Mouse (Mus musculus) small intestine, adult 2 months (tissue): Measurements from ENCODE around the gene Mrtfa. TPM values are rescaled to one million over a fixed set of nuclear protein-coding genes. Genes with fewer than 3 reads are reported as not detected.

Experiments
- H3K27ac ChIP-seq: fragments of 200-500 bp; 2 replicates; pipeline ENCODE4 v1.5.1; 2012; ENCODE audit warnings: low read depth, low read length, control low read depth, inconsistent platforms; ENCODE audit not compliant: insufficient read depth
- H3K27me3 ChIP-seq: fragments of 200-500 bp; 2 replicates; pipeline ENCODE4 v1.6.1; 2012; ENCODE audit warnings: mild to moderate bottlenecking, moderate library complexity, low read length, inconsistent platforms; ENCODE audit not compliant: control insufficient read depth, insufficient read depth
- H3K36me3 ChIP-seq: fragments of 200-500 bp; 2 replicates; pipeline ENCODE4 v1.6.1; 2012; ENCODE audit warnings: mild to moderate bottlenecking, low read length, control low read depth, inconsistent platforms; ENCODE audit not compliant: control insufficient read depth, insufficient read depth
- H3K4me1 ChIP-seq: fragments of 200-500 bp; 2 replicates; pipeline ENCODE4 v1.6.1; 2012; ENCODE audit warnings: low read length, inconsistent platforms, mixed read lengths; ENCODE audit not compliant: control insufficient read depth, insufficient read depth, insufficient read length
- H3K4me3 ChIP-seq: fragments of 200-500 bp; 2 replicates; pipeline ENCODE4 v1.5.1; 2012; ENCODE audit warnings: low read depth, mild to moderate bottlenecking, control low read depth, inconsistent platforms, low read length, moderate library complexity
- CTCF ChIP-seq: fragments of 200-500 bp; IDR thresholded peaks from 2 replicates; pipeline ENCODE4 v1.5.1; 2012; ENCODE audit warnings: low read depth, mild to moderate bottlenecking, control low read depth, inconsistent platforms, low read length, moderate library complexity, mixed read lengths; ENCODE audit not compliant: insufficient replicate concordance, insufficient read length; ENCODE audit errors: extremely low read depth
- POLR2A ChIP-seq: fragments of 200-500 bp; IDR thresholded peaks from 2 replicates; pipeline ENCODE4 v1.6.1; 2012; ENCODE audit warnings: low read depth, mild to moderate bottlenecking, control low read depth, inconsistent platforms, low read length, moderate library complexity
- WGBS: fragments of 180-500 bp; shearing (Covaris S2); methylation state at CpG from one replicate; pipeline ENCODE4 v1.1.7; 2018; 5-methylcytosine and 5-hydroxymethylcytosine counted together
- polyA plus RNA-seq: library from polyadenylated mRNA; depleted of rRNA; stranded (reverse); fragments of >200 nt; gene quantifications from 2 replicates; pipeline ENCODE4 v1.2.3, GENCODE M21; 2012

Mrtfa gene
- polyA plus RNA-seq, 1 experiment: 34.5 TPM

DNA sequence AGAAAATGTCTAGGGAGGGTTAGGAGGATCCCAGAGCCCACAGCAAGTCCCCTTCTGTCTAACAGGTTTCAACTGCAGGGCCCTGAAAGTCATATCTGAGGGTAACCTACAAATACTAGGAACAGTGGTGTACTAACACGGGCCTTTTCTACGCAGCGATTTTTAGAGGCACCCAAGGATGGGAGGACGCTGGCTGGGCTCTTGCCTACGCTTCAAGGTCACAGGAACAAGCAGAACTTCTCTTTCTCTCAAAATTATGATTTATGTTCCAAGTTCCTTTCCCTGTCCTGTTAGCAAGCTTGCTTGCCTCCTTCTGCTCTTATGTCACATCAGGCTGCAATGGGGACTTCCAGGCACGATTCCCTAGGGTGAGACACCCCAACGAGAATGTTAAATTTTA lies 144.5 kb downstream of the Mrtfa start:
- Histone ChIP-seq H3K4me3 (no peak overlapping the region), H3K27ac (peak overlapping the region; percentile 52), H3K27me3 (no peaks in the 10 kb centered on the region), H3K36me3 (no peaks in the 10 kb centered on the region), H3K4me1 (peaks cover 15% of the 10 kb centered on the region)
- no peak for TF ChIP-seq POLR2A
- 85% methylated on average over 7 of the region's 7 CpGs for WGBS

- Histone ChIP-seq H3K27ac (peak overlapping the region; percentile 63), H3K4me3 (peak overlapping the region; percentile 55), H3K36me3 (no peaks in the 10 kb centered on the region), H3K27me3 (no peaks in the 10 kb centered on the region), H3K4me1 (peaks cover 17% of the 10 kb centered on the region)
- no peak for TF ChIP-seq POLR2A
- no peak for TF ChIP-seq CTCF
- 86% methylated on average over 4 of the region's 4 CpGs for WGBS
These were observed 145.2 kb downstream of the Mrtfa start for GRCm38 (mm10) chr15:81045336-81045735.

DNA sequence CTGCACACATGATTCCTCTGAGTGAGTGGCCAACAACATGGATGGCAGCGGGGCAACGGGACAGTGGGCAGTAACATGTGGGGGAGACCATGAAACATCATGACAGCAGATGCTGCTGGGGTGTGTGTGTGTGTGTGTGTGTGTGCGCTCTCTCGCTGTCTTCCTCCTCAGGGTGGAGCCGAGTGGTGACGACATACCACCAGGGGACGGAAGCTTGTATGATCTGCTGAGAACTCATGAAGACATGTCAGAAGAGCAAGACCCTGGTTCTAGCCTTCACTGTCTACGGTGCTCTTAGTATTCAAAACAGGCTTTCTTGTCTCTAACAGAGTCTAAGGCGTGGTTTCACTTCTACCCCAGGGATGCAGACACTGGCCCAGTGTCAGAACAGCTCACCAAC lies 146.1 kb downstream of the Mrtfa start:
- Histone ChIP-seq H3K27me3 (no peaks in the 10 kb centered on the region), H3K27ac (peak overlapping the region; percentile 63), H3K4me3 (peak overlapping the region; percentile 55), H3K4me1 (peaks cover 17% of the 10 kb centered on the region), H3K36me3 (no peaks in the 10 kb centered on the region)
- no peak for TF ChIP-seq CTCF
- no peak for TF ChIP-seq POLR2A
- WGBS: 89% methylated on average over 9 of the region's 9 CpGs

GRCm38 (mm10) chr15:81042276-81042931 lies 148.2 kb downstream of the Mrtfa start:
- TF ChIP-seq CTCF: peak; percentile 59; the same call in 1 of the 2 replicates
- no peak for TF ChIP-seq POLR2A
- Histone ChIP-seq H3K36me3 (no peaks in the 10 kb centered on the region), H3K4me3 (peak overlapping the region; percentile 13), H3K27ac (peak overlapping the region; percentile 19), H3K4me1 (peaks cover 18% of the 10 kb centered on the region), H3K27me3 (no peaks in the 10 kb centered on the region)
- 26% methylated on average over 13 of the region's 13 CpGs for WGBS

- peak overlapping the region; percentile 14 for H3K27ac ChIP-seq
- H3K4me3 ChIP-seq: no peak overlapping the region
- TF ChIP-seq CTCF (no peak), POLR2A (no peak)
- H3K27me3 ChIP-seq: no peaks in the 10 kb centered on the region
- WGBS: 38% methylated on average over 4 of the region's 4 CpGs
- no peaks in the 10 kb centered on the region for H3K36me3 ChIP-seq
- peaks cover 20% of the 10 kb centered on the region for H3K4me1 ChIP-seq
These were observed 148.8 kb downstream of the Mrtfa start for GRCm38 (mm10) chr15:81041767-81042166.

- no peaks in the 10 kb centered on the region for H3K27me3 ChIP-seq
- peaks cover 41% of the 10 kb centered on the region for H3K4me1 ChIP-seq
- H3K27ac ChIP-seq: no peak overlapping the region
- no peak overlapping the region for H3K4me3 ChIP-seq
- H3K36me3 ChIP-seq: no peaks in the 10 kb centered on the region
- 88% methylated on average over 5 of the region's 5 CpGs for WGBS
- TF ChIP-seq CTCF: no peak
- no peak for TF ChIP-seq POLR2A
These were observed 152.1 kb downstream of the Mrtfa start for GRCm38 (mm10) chr15:81038419-81038818.

- H3K4me1 ChIP-seq: peaks cover 43% of the 10 kb centered on the region
- no peaks in the 10 kb centered on the region for H3K27me3 ChIP-seq
- no peaks in the 10 kb centered on the region for H3K36me3 ChIP-seq
- WGBS: 82% methylated on average over 12 of the region's 12 CpGs
- no peak overlapping the region for H3K4me3 ChIP-seq
- TF ChIP-seq POLR2A: no peak
- TF ChIP-seq CTCF: no peak
- no peak overlapping the region for H3K27ac ChIP-seq
These were observed 155.0 kb downstream of the Mrtfa start for GRCm38 (mm10) chr15:81035417-81036162.

DNA sequence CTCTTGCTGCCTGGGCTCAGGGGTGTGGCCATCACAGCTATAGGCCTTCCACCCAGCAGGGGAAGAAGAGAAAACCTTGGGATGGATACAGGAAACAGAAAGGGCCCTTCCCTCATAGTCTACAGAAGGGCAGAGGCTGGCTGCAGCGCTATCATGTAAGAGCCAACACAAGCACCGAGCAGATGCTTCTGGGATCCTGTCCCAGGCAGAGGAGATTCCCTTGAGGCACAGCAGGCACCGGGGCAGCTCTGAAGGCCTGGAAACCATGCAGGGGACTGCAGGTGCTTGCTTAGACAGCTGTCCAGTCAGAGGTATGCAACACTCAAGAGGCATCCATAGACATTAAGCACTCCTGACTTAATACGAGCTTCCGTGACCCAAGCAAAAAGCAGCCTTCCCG lies 156.4 kb downstream of the Mrtfa start:
- WGBS: 51% methylated on average over 6 of the region's 6 CpGs
- no peak overlapping the region for H3K27ac ChIP-seq

More for the DNA sequence above, 156.4 kb downstream of the Mrtfa start:
- no peak overlapping the region for H3K4me3 ChIP-seq
- H3K4me1 ChIP-seq: peaks cover 45% of the 10 kb centered on the region
- no peaks in the 10 kb centered on the region for H3K27me3 ChIP-seq
- TF ChIP-seq POLR2A: no peak
- TF ChIP-seq CTCF: no peak
- H3K36me3 ChIP-seq: no peaks in the 10 kb centered on the region
